Mouse (Mus musculus) left cerebral cortex, postnatal 36 days (tissue): ENCODE results near the gene Fgfr3. TPM values are rescaled to one million over a fixed set of nuclear protein-coding genes. Genes with fewer than 3 reads are reported as not detected.

Experiments used
- total RNA-seq, 2 experiments: library from RNA; stranded (reverse); gene quantifications; 2 replicates each; pipeline ENCODE4 v1.2.3; 2021

The Fgfr3 gene
- total RNA-seq, 2 experiments from 2014 or later: 120 to 133 TPM

Other genes starting within 250 kb of the Fgfr3 start
- 10 to 100 TPM; 24.6 to 28.6 TPM for gene Fam53a, start 92.0 kb upstream of the Fgfr3 start, total RNA-seq
- 1 to 10 TPM in 1 of 2 experiments, under 1 TPM in 1; 0.64 to 1.7 TPM for gene Gm9903, start 91.7 kb upstream of the Fgfr3 start, total RNA-seq
- 10 to 100 TPM; 22.5 to 26.4 TPM for gene Slbp, start 69.1 kb upstream of the Fgfr3 start, total RNA-seq
- 1 to 10 TPM; 6.0 to 6.1 TPM for gene Tacc3, start 63.5 kb upstream of the Fgfr3 start, total RNA-seq
- 10 to 100 TPM; 24.4 to 27.5 TPM for gene Tmem129, start 63.3 kb upstream of the Fgfr3 start, total RNA-seq
- gene Letm1, start 61.1 kb downstream of the Fgfr3 start, total RNA-seq: 100 to 1,000 TPM; 108 to 113 TPM
- 100 to 1,000 TPM; 139 to 141 TPM for gene Nsd2, start 99.1 kb downstream of the Fgfr3 start, total RNA-seq
- 10 to 100 TPM; 17.9 to 20.9 TPM for gene Nelfa, start 214.7 kb downstream of the Fgfr3 start, total RNA-seq